Mouse (Mus musculus): Measurements from ENCODE around the gene Lrrc15. TPM values are rescaled to one million over a fixed set of nuclear protein-coding genes. Genes with fewer than 3 reads are reported as not detected.

Gene Lrrc15
- total and polyA plus RNA-seq, 3 experiments = not detected

GRCm38 (mm10) chr16:30244037-30244700, 38.9 kb downstream of the Lrrc15 start:
- DNase-seq (ENCODE audit: low read depth, low spot score) = no peak
- H3K36me3 ChIP-seq (ENCODE audit: control insufficient read depth in 1 of 2, insufficient read depth in 2 of 2, low read length in 2 of 2) = no peaks in the 10 kb centered on the region
- no peak overlapping the region for H3K9ac ChIP-seq (ENCODE audit: control insufficient read depth, low read depth, low read length, poor library complexity, severe bottlenecking)
- H3K27me3 ChIP-seq (ENCODE audit: control insufficient read depth in 1 of 2, insufficient read depth in 2 of 2, low read length in 2 of 2) = peaks cover 1 to 11% of the 10 kb centered on the region in 2 experiments
- TF ChIP-seq ZC3H11A (IDR thresholded peaks at IDR 0.05; ENCODE audit: low read depth, low read length) (no peak), KAT2A (conservative IDR thresholded peaks at IDR 0.05; ENCODE audit: low read depth, low read length) (no peak), ZKSCAN1 (IDR thresholded peaks at IDR 0.05; ENCODE audit: low read depth, low read length) (no peak), ELF1 (IDR thresholded peaks at IDR 0.05; ENCODE audit: low read depth, low read length) (no peak), MAX (IDR thresholded peaks at IDR 0.05; ENCODE audit: low read length) (no peak), NELFE (IDR thresholded peaks at IDR 0.05; ENCODE audit: low read depth, low read length) (no peak), E2F4 (IDR thresholded peaks at IDR 0.05; ENCODE audit: borderline replicate concordance, low read depth, low read length) (no peak), CHD1 (IDR thresholded peaks at IDR 0.05; ENCODE audit: low read depth, low read length) (no peak), JUND (IDR thresholded peaks at IDR 0.05; ENCODE audit: low read depth, low read length) (no peak), TCF12 (IDR thresholded peaks at IDR 0.05; ENCODE audit: low read depth, low read length) (no peak), MEF2A (IDR thresholded peaks at IDR 0.05; ENCODE audit: extremely low read depth, insufficient replicate concordance, low read depth, low read length, poor library complexity, severe bottlenecking) (no peak), MAFK (IDR thresholded peaks at IDR 0.05; ENCODE audit: borderline replicate concordance, low read depth, low read length) (no peak), USF2 (IDR thresholded peaks at IDR 0.05; ENCODE audit: borderline replicate concordance in 1 of 2, insufficient read depth in 1 of 2, low read depth in 1 of 2, low read length in 2 of 2) (no peak), MXI1 (IDR thresholded peaks at IDR 0.05; ENCODE audit: low read depth, low read length) (no peak)
- no peak overlapping the region for H3K27ac ChIP-seq (ENCODE audit: control insufficient read depth, low read depth, low read length)
- no peaks in the 10 kb centered on the region for H3K79me2 ChIP-seq (ENCODE audit: control insufficient read depth, insufficient read depth, low read length, poor library complexity)
- no peaks in the 10 kb centered on the region for H3K9me3 ChIP-seq (replicated peaks; ENCODE audit: insufficient read depth, low read length)
- H3K4me3 ChIP-seq (ENCODE audit: control insufficient read depth in 1 of 2, insufficient read depth in 1 of 2, low read depth in 2 of 2, low read length in 2 of 2) = no peak overlapping the region
- H3K4me1 ChIP-seq (ENCODE audit: control insufficient read depth in 1 of 2, insufficient read depth in 2 of 2, low read length in 2 of 2) = no peaks in the 10 kb centered on the region

- Histone ChIP-seq H3K9ac (ENCODE audit: control insufficient read depth, low read depth, low read length, poor library complexity, severe bottlenecking) (no peak overlapping the region), H3K4me1 (ENCODE audit: control insufficient read depth in 1 of 2, insufficient read depth in 2 of 2, low read length in 2 of 2) (no peaks in the 10 kb centered on the region), H3K4me3 (ENCODE audit: control insufficient read depth in 1 of 2, insufficient read depth in 1 of 2, low read depth in 2 of 2, low read length in 2 of 2) (no peak overlapping the region), H3K27me3 (ENCODE audit: control insufficient read depth in 1 of 2, insufficient read depth in 2 of 2, low read length in 2 of 2) (peaks cover 4 to 18% of the 10 kb centered on the region in 2 experiments), H3K9me3 (replicated peaks; ENCODE audit: insufficient read depth, low read length) (no peaks in the 10 kb centered on the region), H3K79me2 (ENCODE audit: control insufficient read depth, insufficient read depth, low read length, poor library complexity) (no peaks in the 10 kb centered on the region), H3K27ac (ENCODE audit: control insufficient read depth, low read depth, low read length) (no peak overlapping the region), H3K36me3 (ENCODE audit: control insufficient read depth in 1 of 2, insufficient read depth in 2 of 2, low read length in 2 of 2) (no peaks in the 10 kb centered on the region)
- no peak for DNase-seq (ENCODE audit: low read depth, low spot score)
- TF ChIP-seq CTCF (IDR thresholded peaks at IDR 0.05 in 2 of 3, conservative IDR thresholded peaks at IDR 0.05 in 1 of 3; ENCODE audit: control insufficient read depth in 1 of 3, insufficient read depth in 1 of 3, low read depth in 2 of 3, low read length in 3 of 3, poor library complexity in 1 of 3, severe bottlenecking in 1 of 3) (no peak), KAT2A (conservative IDR thresholded peaks at IDR 0.05; ENCODE audit: low read depth, low read length) (no peak), TAL1 (IDR thresholded peaks at IDR 0.05; ENCODE audit: low read length) (no peak), MEF2A (IDR thresholded peaks at IDR 0.05; ENCODE audit: extremely low read depth, insufficient replicate concordance, low read depth, low read length, poor library complexity, severe bottlenecking) (no peak), MXI1 (IDR thresholded peaks at IDR 0.05; ENCODE audit: low read depth, low read length) (no peak), MYC (IDR thresholded peaks at IDR 0.05; ENCODE audit: low read depth, low read length) (no peak), ZMIZ1 (IDR thresholded peaks at IDR 0.05; ENCODE audit: low read depth, low read length) (no peak), ZNF384 (IDR thresholded peaks at IDR 0.05; ENCODE audit: low read depth, low read length) (no peak), SIN3A (IDR thresholded peaks at IDR 0.05; ENCODE audit: low read length) (no peak), GATA1 (IDR thresholded peaks at IDR 0.05; ENCODE audit: low read depth, low read length) (no peak), POLR2AphosphoS2 (IDR thresholded peaks at IDR 0.05; ENCODE audit: low read length) (no peak), TCF12 (IDR thresholded peaks at IDR 0.05; ENCODE audit: low read depth, low read length) (no peak), NELFE (IDR thresholded peaks at IDR 0.05; ENCODE audit: low read depth, low read length) (no peak), MYB (IDR thresholded peaks at IDR 0.05; ENCODE audit: low read depth, low read length) (no peak), USF2 (IDR thresholded peaks at IDR 0.05; ENCODE audit: borderline replicate concordance in 1 of 2, insufficient read depth in 1 of 2, low read depth in 1 of 2, low read length in 2 of 2) (no peak), UBTF (IDR thresholded peaks at IDR 0.05; ENCODE audit: borderline replicate concordance, insufficient read depth, low read depth, low read length) (no peak), TBP (IDR thresholded peaks at IDR 0.05; ENCODE audit: low read depth, low read length) (no peak), MAZ (IDR thresholded peaks at IDR 0.05; ENCODE audit: low read depth, low read length) (no peak), ELF1 (IDR thresholded peaks at IDR 0.05; ENCODE audit: low read depth, low read length) (no peak)
These were observed 41.4 kb downstream of the Lrrc15 start for GRCm38 (mm10) chr16:30241623-30242022.

Data from MEL (cell line).